14 mouse cellular contexts compared by ENCODE assay signal in genomic region chr4:138745884-138746283, GRCm38 (mm10). TPM values are rescaled to one million over a fixed set of nuclear protein-coding genes. Genes with fewer than 3 reads are reported as not detected.
DNase-seq lines count a peak whose midpoint lies in the region; ATAC-seq lines count a peak whose summit lies in the region.
"Had no signal": no experiment of that assay in that cellular context is flagged by ENCODE, and none has a peak within 500 bp of the region (broad histone marks: within the 10 kb centered on the region; RNA-seq: fewer than 3 reads in every experiment).

No protein-coding gene starts in this region.

- H3K4me1 ChIP-seq in embryonic facial prominence, embryonic 14.5 days (ENCODE audit: control insufficient read depth, insufficient read depth, low read length): no peaks in the 10 kb centered on the region
- H3K4me1 ChIP-seq in lung, embryonic 16.5 days (replicated peaks; ENCODE audit: control insufficient read depth, insufficient read depth, low read length): peaks cover 9% of the 10 kb centered on the region; the same call in 1 of the 2 replicates

- no peak overlapping the region for H3K4me2 ChIP-seq in embryonic facial prominence, embryonic 14.5 days (ENCODE audit: low read depth, low read length)
- no peak overlapping the region for H3K4me2 ChIP-seq in lung, embryonic 16.5 days (ENCODE audit: low read depth, low read length)
- H3K4me2 ChIP-seq: embryonic facial prominence, embryonic 13.5 days had no signal

- 52% methylated on average over 4 of the region's 4 CpGs for WGBS in embryonic facial prominence, embryonic 14.5 days
- WGBS in lung, embryonic 16.5 days: 48% methylated on average over 4 of the region's 4 CpGs

- H3K9me3 ChIP-seq in embryonic facial prominence, embryonic 14.5 days (ENCODE audit: control insufficient read depth, low read length): no peaks in the 10 kb centered on the region
- H3K9me3 ChIP-seq in lung, embryonic 16.5 days (ENCODE audit: control insufficient read depth, low read length): no peaks in the 10 kb centered on the region
- H3K9me3 ChIP-seq: embryonic facial prominence, embryonic 13.5 days had no signal

- no peak overlapping the region for H3K27ac ChIP-seq in embryonic facial prominence, embryonic 14.5 days (replicated peaks; ENCODE audit: low read depth, low read length)
- H3K27ac ChIP-seq in lung, embryonic 16.5 days (ENCODE audit: low read length): no peak overlapping the region
- H3K27ac ChIP-seq: embryonic facial prominence, embryonic 13.5 days; layer of hippocampus, adult 2 months; liver, embryonic 14.5 days had no signal

- no peak overlapping the region for H3K9ac ChIP-seq in embryonic facial prominence, embryonic 14.5 days (ENCODE audit: low read depth, low read length)
- H3K9ac ChIP-seq in lung, embryonic 16.5 days (ENCODE audit: low read length): no peak overlapping the region
- H3K9ac ChIP-seq: embryonic facial prominence, embryonic 13.5 days; liver, embryonic 14.5 days had no signal

- peak; percentile 41 for DNase-seq in gastrocnemius, postnatal 10 days
- no peak for DNase-seq in gastrocnemius, adult 18-20 months (ENCODE audit: low spot score)
- peak; percentile 54 for DNase-seq in MN1 (ENCODE audit: low spot score)
- DNase-seq in embryonic facial prominence, embryonic 14.5 days (ENCODE audit: low spot score): peak; percentile 60
- DNase-seq in spleen, postnatal 10 days (ENCODE audit: low spot score in 2 of 2): no peak
- DNase-seq in frontal cortex, postnatal 10 days (ENCODE audit: low spot score in 2 of 2): no peak
- DNase-seq: heart, postnatal 14 days had no signal

- no peaks in the 10 kb centered on the region for H3K36me3 ChIP-seq in embryonic facial prominence, embryonic 14.5 days (ENCODE audit: control insufficient read depth, insufficient read depth, low read length)
- H3K36me3 ChIP-seq in lung, embryonic 16.5 days (ENCODE audit: control insufficient read depth, insufficient read depth, low read length): no peaks in the 10 kb centered on the region
- H3K36me3 ChIP-seq: embryonic facial prominence, embryonic 13.5 days had no signal

- no peaks in the 10 kb centered on the region for H3K27me3 ChIP-seq in embryonic facial prominence, embryonic 14.5 days (replicated peaks; ENCODE audit: control insufficient read depth, insufficient read depth, low read length)
- no peaks in the 10 kb centered on the region for H3K27me3 ChIP-seq in lung, embryonic 16.5 days (ENCODE audit: control insufficient read depth, insufficient read depth, low read depth, low read length)
- H3K27me3 ChIP-seq: embryonic facial prominence, embryonic 13.5 days had no signal

- no peak overlapping the region for H3K4me3 ChIP-seq in embryonic facial prominence, embryonic 14.5 days (ENCODE audit: low read depth, low read length)
- no peak overlapping the region for H3K4me3 ChIP-seq in lung, embryonic 16.5 days (ENCODE audit: low read length)
- H3K4me3 ChIP-seq: embryonic facial prominence, embryonic 13.5 days; layer of hippocampus, adult 2 months had no signal

- peak; percentile 59; the same call in 1 of the 2 replicates for ATAC-seq in embryonic facial prominence, embryonic 14.5 days (ENCODE audit: low read depth)
- ATAC-seq in lung, embryonic 16.5 days (ENCODE audit: low read depth): peak; percentile 63; the same call in 1 of the 2 replicates
- no peak for ATAC-seq in megakaryocyte, adult 5-6 weeks (ENCODE audit: poor library complexity, severe bottlenecking)
- ATAC-seq: Patski had no signal

RNA-seq across cellular contexts. Expression of gene Ubxn10, which starts 8.9 kb away (rescaled TPM):
- total RNA-seq in gastrocnemius, postnatal 10 days (2021): under 1 TPM; 0.20 to 0.28 TPM
- total RNA-seq in gastrocnemius, adult 18-20 months (2021): under 1 TPM; 0.09 to 0.33 TPM
- polyA plus RNA-seq in embryonic facial prominence, embryonic 14.5 days (2014; fragmentation: Nextera tagmentation; extraction: Ambion mirVana): 2.2 and 4.7 TPM in 2 replicates
- polyA plus RNA-seq in lung, embryonic 16.5 days (2015; fragmentation: Nextera tagmentation; extraction: Ambion mirVana): 6.6 and 8.3 TPM in 2 replicates
- not detected in 2 replicates for total RNA-seq in megakaryocyte, adult 5-6 weeks (2015)
- total RNA-seq in megakaryocyte, adult 5-6 weeks (2017): not detected in 2 replicates
- polyA plus RNA-seq: C2C12, Patski had no signal

RNA-seq across cellular contexts. Expression of gene Pla2g2f, which starts 11.5 kb away (rescaled TPM):
- total RNA-seq in gastrocnemius, postnatal 10 days (2021): not detected
- total RNA-seq in gastrocnemius, adult 18-20 months (2021): under 1 TPM in 1 of 2 experiments, not detected in 1; 0.11 TPM
- 5.3 and 6.5 TPM in 2 replicates for polyA plus RNA-seq in embryonic facial prominence, embryonic 14.5 days (2014; fragmentation: Nextera tagmentation; extraction: Ambion mirVana)
- polyA plus RNA-seq in lung, embryonic 16.5 days (2015; fragmentation: Nextera tagmentation; extraction: Ambion mirVana): not detected in 2 replicates
- not detected in 2 replicates for total RNA-seq in megakaryocyte, adult 5-6 weeks (2015)
- total RNA-seq in megakaryocyte, adult 5-6 weeks (2017): not detected in 2 replicates
- polyA plus RNA-seq: C2C12, Patski had no signal

RNA-seq across cellular contexts. Expression of gene Pla2g2c, which starts 21.3 kb away (rescaled TPM):
- under 1 TPM in 1 of 2 experiments, not detected in 1; 0.16 TPM for total RNA-seq in gastrocnemius, postnatal 10 days (2021)
- not detected for total RNA-seq in gastrocnemius, adult 18-20 months (2021)
- polyA plus RNA-seq in embryonic facial prominence, embryonic 14.5 days (2014; fragmentation: Nextera tagmentation; extraction: Ambion mirVana): 0.17 and 0.61 TPM in 2 replicates
- polyA plus RNA-seq in lung, embryonic 16.5 days (2015; fragmentation: Nextera tagmentation; extraction: Ambion mirVana): 0.30 and 0.41 TPM in 2 replicates
- not detected in 2 replicates for total RNA-seq in megakaryocyte, adult 5-6 weeks (2015)
- total RNA-seq in megakaryocyte, adult 5-6 weeks (2017): not detected in 2 replicates
- total RNA-seq: heart, postnatal 14 days; layer of hippocampus, adult 2 months had no signal
- polyA plus RNA-seq: C2C12, Patski had no signal

RNA-seq across cellular contexts. Expression of gene Pla2g2d, which starts 29.7 kb away (rescaled TPM):
- total RNA-seq in gastrocnemius, postnatal 10 days (2021): not detected
- under 1 TPM; 0.39 to 0.59 TPM for total RNA-seq in gastrocnemius, adult 18-20 months (2021)
- polyA plus RNA-seq in embryonic facial prominence, embryonic 14.5 days (2014; fragmentation: Nextera tagmentation; extraction: Ambion mirVana): 0.28 and 0.38 TPM in 2 replicates
- polyA plus RNA-seq in lung, embryonic 16.5 days (2015; fragmentation: Nextera tagmentation; extraction: Ambion mirVana): not detected in 2 replicates
- not detected in 2 replicates for total RNA-seq in megakaryocyte, adult 5-6 weeks (2015)
- total RNA-seq in megakaryocyte, adult 5-6 weeks (2017): not detected in 2 replicates
- polyA plus RNA-seq: C2C12; liver, embryonic 14.5 days had no signal

Comparison
In these comparisons a context has a peak if more than half of its experiments do, and no peak if none do; other contexts are left out.
1. DNase-seq: peak in gastrocnemius, postnatal 10 days (single experiment), MN1 (single experiment) and embryonic facial prominence, embryonic 14.5 days (single experiment); none in gastrocnemius, adult 18-20 months (single experiment), spleen, postnatal 10 days (0 of 2) and frontal cortex, postnatal 10 days (0 of 2).